Mouse (Mus musculus): ENCODE data around the gene Mybpc1. TPM values are rescaled to one million over a fixed set of nuclear protein-coding genes. Genes with fewer than 3 reads are reported as not detected.
"Not testable (repeated sequence)": the region's sequence is repeated elsewhere in the genome, so short reads cannot be mapped to it uniquely, and the experiment has no call there.

Mybpc1 gene
- polyA plus RNA-seq, 1 experiment = 18.9 TPM

GRCm38 (mm10) chr10:88591042-88591441 is 13.9 kb downstream of the Mybpc1 start:
- Histone ChIP-seq H3K4me3 (ENCODE audit: insufficient read depth, low read depth, low read length) (no peak overlapping the region), H3K4me1 (ENCODE audit: control insufficient read depth, insufficient read depth, insufficient read length, low read length) (no peaks in the 10 kb centered on the region), H3K27ac (replicated peaks; ENCODE audit: low read depth, low read length) (no peak overlapping the region)

GRCm38 (mm10) chr10:88584469-88584868 is 20.5 kb downstream of the Mybpc1 start:
- Histone ChIP-seq H3K27ac (replicated peaks; ENCODE audit: low read depth, low read length) (no peak overlapping the region), H3K4me3 (ENCODE audit: insufficient read depth, low read depth, low read length) (no peak overlapping the region), H3K4me1 (ENCODE audit: control insufficient read depth, insufficient read depth, insufficient read length, low read length) (no peaks in the 10 kb centered on the region)

DNA sequence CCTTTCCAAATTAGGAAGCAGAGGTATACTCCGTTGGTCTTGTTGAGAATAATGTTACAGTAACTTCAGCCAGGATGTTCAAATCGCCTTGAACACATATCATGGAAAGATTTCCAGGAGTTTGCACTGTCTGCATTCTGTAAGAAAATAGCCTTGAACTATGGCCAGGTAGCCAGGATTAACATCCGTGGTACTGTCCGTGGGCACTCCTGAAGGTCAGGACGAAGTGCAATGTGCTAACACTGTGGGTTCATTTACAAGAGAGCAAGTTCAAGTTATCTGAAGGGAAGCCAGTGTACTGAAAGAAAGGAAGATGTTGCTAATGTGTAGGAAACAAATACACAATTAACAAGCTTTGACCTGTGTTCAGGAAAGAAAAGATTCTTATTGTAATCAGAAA is 24.2 kb downstream of the Mybpc1 start:
- H3K4me3 ChIP-seq (ENCODE audit: insufficient read depth, low read depth, low read length) = no peak overlapping the region
- no peaks in the 10 kb centered on the region for H3K4me1 ChIP-seq (ENCODE audit: control insufficient read depth, insufficient read depth, insufficient read length, low read length)
- no peak overlapping the region for H3K27ac ChIP-seq (replicated peaks; ENCODE audit: low read depth, low read length)

- Histone ChIP-seq H3K4me1 (ENCODE audit: control insufficient read depth, insufficient read depth, insufficient read length, low read length) (no peaks in the 10 kb centered on the region), H3K4me3 (ENCODE audit: insufficient read depth, low read depth, low read length) (no peak overlapping the region), H3K27ac (replicated peaks; ENCODE audit: low read depth, low read length) (no peak overlapping the region)
These were observed 26.3 kb downstream of the Mybpc1 start for GRCm38 (mm10) chr10:88578651-88579050.

GRCm38 (mm10) chr10:88574115-88574635 is 30.8 kb downstream of the Mybpc1 start:
- Histone ChIP-seq H3K27ac (replicated peaks; ENCODE audit: low read depth, low read length) (no peak overlapping the region), H3K4me3 (ENCODE audit: insufficient read depth, low read depth, low read length) (no peak overlapping the region), H3K4me1 (ENCODE audit: control insufficient read depth, insufficient read depth, insufficient read length, low read length) (no peaks in the 10 kb centered on the region)

DNA sequence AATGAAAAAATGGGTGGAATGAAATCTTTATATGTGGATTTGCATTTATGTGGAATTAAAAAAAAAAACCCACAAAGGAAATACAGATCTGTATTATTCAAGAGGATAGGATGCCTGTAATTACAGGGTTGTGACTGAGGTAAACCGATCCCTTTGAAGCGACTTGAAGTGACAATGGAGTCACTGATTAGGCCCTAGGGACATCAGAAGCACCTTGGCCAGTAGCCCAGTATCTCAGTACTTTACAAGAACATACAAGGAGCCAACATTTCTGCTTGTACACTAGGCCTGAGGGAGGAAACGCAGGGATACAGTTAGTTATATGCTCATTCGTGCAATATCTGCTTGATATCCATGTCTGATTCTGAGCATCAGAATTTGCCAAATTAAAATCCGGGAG is 32.8 kb downstream of the Mybpc1 start:
- no peak overlapping the region for H3K27ac ChIP-seq (replicated peaks; ENCODE audit: low read depth, low read length)
- H3K4me3 ChIP-seq (ENCODE audit: insufficient read depth, low read depth, low read length) = no peak overlapping the region
- H3K4me1 ChIP-seq (ENCODE audit: control insufficient read depth, insufficient read depth, insufficient read length, low read length) = no peaks in the 10 kb centered on the region

GRCm38 (mm10) chr10:88557046-88557445 is 47.9 kb downstream of the Mybpc1 start:
- Histone ChIP-seq H3K4me1 (ENCODE audit: control insufficient read depth, insufficient read depth, insufficient read length, low read length) (no peaks in the 10 kb centered on the region), H3K27ac (replicated peaks; ENCODE audit: low read depth, low read length) (no peak overlapping the region), H3K4me3 (ENCODE audit: insufficient read depth, low read depth, low read length) (no peak overlapping the region)

- Histone ChIP-seq H3K4me1 (ENCODE audit: control insufficient read depth, insufficient read depth, insufficient read length, low read length) (no peaks in the 10 kb centered on the region), H3K4me3 (ENCODE audit: insufficient read depth, low read depth, low read length) (no peak overlapping the region), H3K27ac (replicated peaks; ENCODE audit: low read depth, low read length) (no peak overlapping the region)
These were observed 52.2 kb downstream of the Mybpc1 start for GRCm38 (mm10) chr10:88552738-88553137.

GRCm38 (mm10) chr10:88550225-88550624 is 54.7 kb downstream of the Mybpc1 start:
- Histone ChIP-seq H3K4me3 (ENCODE audit: insufficient read depth, low read depth, low read length) (no peak overlapping the region), H3K27ac (replicated peaks; ENCODE audit: low read depth, low read length) (no peak overlapping the region), H3K4me1 (ENCODE audit: control insufficient read depth, insufficient read depth, insufficient read length, low read length) (no peaks in the 10 kb centered on the region)

DNA sequence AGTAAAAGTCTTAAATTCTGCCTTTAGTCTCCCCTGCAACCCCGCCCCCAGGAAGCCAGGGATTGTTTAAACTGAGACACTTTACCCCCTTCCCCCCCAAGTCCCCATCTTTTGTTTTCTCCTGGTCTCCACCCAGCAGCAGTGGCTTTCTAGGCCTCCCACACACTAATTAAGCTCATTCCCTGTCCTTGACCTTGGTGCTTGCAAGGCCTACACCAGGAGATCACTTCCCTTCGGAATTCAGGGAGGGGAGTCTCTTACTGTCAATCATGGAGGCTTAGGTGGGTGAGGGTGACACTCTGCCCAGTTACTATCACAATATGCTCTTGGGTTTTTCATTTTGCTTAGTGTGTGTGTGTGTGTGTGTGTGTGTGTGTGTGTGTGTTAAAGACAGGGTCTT is 57.3 kb downstream of the Mybpc1 start:
- no peak overlapping the region for H3K4me3 ChIP-seq (ENCODE audit: insufficient read depth, low read depth, low read length)
- no peaks in the 10 kb centered on the region for H3K4me1 ChIP-seq (ENCODE audit: control insufficient read depth, insufficient read depth, insufficient read length, low read length)
- no peak overlapping the region for H3K27ac ChIP-seq (replicated peaks; ENCODE audit: low read depth, low read length)

GRCm38 (mm10) chr10:88530631-88531030 is 74.3 kb downstream of the Mybpc1 start:
- Histone ChIP-seq H3K27ac (replicated peaks; ENCODE audit: low read depth, low read length) (no peak overlapping the region), H3K4me1 (ENCODE audit: control insufficient read depth, insufficient read depth, insufficient read length, low read length) (no peaks in the 10 kb centered on the region), H3K4me3 (ENCODE audit: insufficient read depth, low read depth, low read length) (no peak overlapping the region)

GRCm38 (mm10) chr10:88524016-88524415 is 80.9 kb downstream of the Mybpc1 start:
- Histone ChIP-seq H3K4me1 (ENCODE audit: control insufficient read depth, insufficient read depth, insufficient read length, low read length) (no peaks in the 10 kb centered on the region), H3K27ac (replicated peaks; ENCODE audit: low read depth, low read length) (no peak overlapping the region), H3K4me3 (ENCODE audit: insufficient read depth, low read depth, low read length) (no peak overlapping the region)

DNA sequence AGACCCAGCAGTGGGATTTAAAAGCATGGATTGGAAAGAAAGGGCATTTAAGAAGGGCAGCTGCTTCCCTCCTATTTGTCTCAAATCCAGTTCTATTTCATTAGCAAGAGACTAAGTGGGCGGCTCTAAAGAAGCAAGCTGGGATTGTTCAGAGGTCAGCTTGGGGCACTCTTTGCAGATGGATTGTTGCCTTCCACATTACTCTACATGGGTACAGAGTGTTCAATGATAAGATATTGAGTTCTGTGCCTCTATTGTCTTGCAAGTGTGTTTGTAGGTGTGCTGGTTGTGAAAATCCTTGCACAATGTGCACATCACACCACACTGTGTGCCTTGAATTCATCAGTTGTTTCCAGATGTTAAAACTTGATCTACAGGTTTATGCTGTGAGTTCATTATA is 81.7 kb downstream of the Mybpc1 start:
- H3K4me1 ChIP-seq (ENCODE audit: control insufficient read depth, insufficient read depth, insufficient read length, low read length) = no peaks in the 10 kb centered on the region
- H3K27ac ChIP-seq (replicated peaks; ENCODE audit: low read depth, low read length) = no peak overlapping the region
- H3K4me3 ChIP-seq (ENCODE audit: insufficient read depth, low read depth, low read length) = no peak overlapping the region

- H3K27ac ChIP-seq (replicated peaks; ENCODE audit: low read depth, low read length) = no peak overlapping the region
- no peak overlapping the region for H3K4me3 ChIP-seq (ENCODE audit: insufficient read depth, low read depth, low read length)
- H3K4me1 ChIP-seq (ENCODE audit: control insufficient read depth, insufficient read depth, insufficient read length, low read length) = no peaks in the 10 kb centered on the region
These were observed 82.2 kb downstream of the Mybpc1 start for GRCm38 (mm10) chr10:88522795-88523194.

GRCm38 (mm10) chr10:88515049-88515448 is 89.9 kb downstream of the Mybpc1 start:
- not testable (repeated sequence) for H3K27ac ChIP-seq (replicated peaks; ENCODE audit: low read depth, low read length); H3K4me3 ChIP-seq (ENCODE audit: insufficient read depth, low read depth, low read length)
- peaks cover 11% of the 10 kb centered on the region for H3K4me1 ChIP-seq (ENCODE audit: control insufficient read depth, insufficient read depth, insufficient read length, low read length)

GRCm38 (mm10) chr10:88514495-88514894 is 90.5 kb downstream of the Mybpc1 start:
- Histone ChIP-seq H3K4me1 (ENCODE audit: control insufficient read depth, insufficient read depth, insufficient read length, low read length) (peaks cover 12% of the 10 kb centered on the region), H3K27ac (replicated peaks; ENCODE audit: low read depth, low read length) (peak overlapping the region; percentile 95), H3K4me3 (ENCODE audit: insufficient read depth, low read depth, low read length) (no peak overlapping the region)
